Mouse (Mus musculus) monocyte, adult 2 months (primary cell): ENCODE measurements at regions not wholly inside any gene's neighbourhood (a gene's known extent, or its start where the extent isn't known, plus 50 kb on each side); places are given as distances from the start of the nearest gene placed in this dataset.
A peak's percentile ranks its signal among the peaks of the same experiment; 100 is the strongest.

ENCODE experiments used
- DNase-seq, 2 experiments: peaks; one replicate each; pipeline ENCODE4 v3.0.0; 2022; ENCODE audit warnings: low spot score in 2 of 2, low read depth in 1 of 2

- DNase-seq = no peak
Measured at GRCm38 (mm10) chr12:54396952-54397351, 193.3 kb upstream of the Egln3 start.

GRCm38 (mm10) chr12:54396341-54396740 lies 192.7 kb upstream of the Egln3 start:
- no peak for DNase-seq

- no peak for DNase-seq
Measured at GRCm38 (mm10) chr12:54385401-54385800, 181.7 kb upstream of the Egln3 start.

GRCm38 (mm10) chr12:54384116-54384515 lies 180.5 kb upstream of the Egln3 start:
- no peak for DNase-seq

- no peak for DNase-seq
Measured at GRCm38 (mm10) chr12:54382965-54383364, 179.3 kb upstream of the Egln3 start.

- DNase-seq = no peak
Measured at GRCm38 (mm10) chr12:54382061-54382460, 178.4 kb upstream of the Egln3 start.

- DNase-seq = no peak
Measured at GRCm38 (mm10) chr12:54380322-54380721, 176.7 kb upstream of the Egln3 start.

- DNase-seq = no peak
Measured at GRCm38 (mm10) chr12:54378576-54378975, 174.9 kb upstream of the Egln3 start.

GRCm38 (mm10) chr12:54374060-54374459 lies 170.4 kb upstream of the Egln3 start:
- no peak for DNase-seq

GRCm38 (mm10) chr12:54369217-54369616 lies 165.6 kb upstream of the Egln3 start:
- peak; percentile 37 to 45 for DNase-seq

GRCm38 (mm10) chr12:54364381-54365095 lies 160.9 kb upstream of the Egln3 start:
- no peak for DNase-seq

GRCm38 (mm10) chr12:54361762-54362161 lies 158.1 kb upstream of the Egln3 start:
- no peak for DNase-seq

- DNase-seq = no peak
Measured at GRCm38 (mm10) chr12:54354187-54354586, 150.5 kb upstream of the Egln3 start.

GRCm38 (mm10) chr12:54353694-54354093 lies 150.0 kb upstream of the Egln3 start:
- no peak for DNase-seq

- DNase-seq = no peak
Measured at GRCm38 (mm10) chr12:54352963-54353606, 149.4 kb upstream of the Egln3 start.

- no peak for DNase-seq
Measured at GRCm38 (mm10) chr12:54350293-54350692, 146.6 kb upstream of the Egln3 start.

GRCm38 (mm10) chr12:54349403-54349802 lies 145.7 kb upstream of the Egln3 start:
- no peak for DNase-seq

- DNase-seq = no peak
Measured at GRCm38 (mm10) chr12:54343493-54343892, 139.8 kb upstream of the Egln3 start.

- no peak for DNase-seq
Measured at GRCm38 (mm10) chr12:54335509-54335908, 131.8 kb upstream of the Egln3 start.

GRCm38 (mm10) chr12:54334491-54335132 lies 131.0 kb upstream of the Egln3 start:
- DNase-seq = no peak

GRCm38 (mm10) chr12:54333632-54334321 lies 130.1 kb upstream of the Egln3 start:
- peak in 1 of 2 experiments; percentile 14 for DNase-seq

- no peak for DNase-seq
Measured at GRCm38 (mm10) chr12:54327483-54327882, 123.8 kb upstream of the Egln3 start.
